Mouse (Mus musculus) MEL (cell line): Measurements from ENCODE around the gene Fbxl16.

Experiments used
- BHLHE40 ChIP-seq: IDR thresholded peaks from 2 replicates; pipeline ENCODE4 v1.6.1; 2012; ENCODE audit warnings: low read depth, mild to moderate bottlenecking, inconsistent platforms, low read length, improper control_type of control experiment, borderline replicate concordance
- CHD2 ChIP-seq: IDR thresholded peaks from 2 replicates; pipeline ENCODE4 v1.6.1; 2011; ENCODE audit warnings: low read length, improper control_type of control experiment
- CTCF ChIP-seq, 3 experiments: IDR thresholded peaks in 2 of 3; conservative IDR thresholded peaks in 1 of 3; 2 replicates each; pipeline ENCODE4 v1.5.1; 2011 to 2012; ENCODE audit warnings: low read length in 3 of 3, low read depth in 2 of 3, mild to moderate bottlenecking in 2 of 3, improper control_type of control experiment in 1 of 3, inconsistent platforms in 1 of 3, mixed read lengths in 1 of 3, moderate library complexity in 1 of 3; ENCODE audit not compliant: control insufficient read depth in 1 of 3, insufficient read depth in 1 of 3, poor library complexity in 1 of 3, severe bottlenecking in 1 of 3
- E2F4 ChIP-seq: IDR thresholded peaks from 2 replicates; pipeline ENCODE4 v1.6.1; 2011; ENCODE audit warnings: low read depth, low read length, improper control_type of control experiment, borderline replicate concordance
- EP300 ChIP-seq, 2 experiments: IDR thresholded peaks; 2 replicates each; pipeline ENCODE4 v1.6.1; 2011; ENCODE audit warnings: improper control_type of control experiment in 2 of 2, low read length in 2 of 2, low read depth in 1 of 2, mild to moderate bottlenecking in 1 of 2
- GATA1 ChIP-seq: IDR thresholded peaks from 2 replicates; pipeline ENCODE4 v1.6.1; 2011; ENCODE audit warnings: low read depth, low read length, improper control_type of control experiment
- KAT2A ChIP-seq: conservative IDR thresholded peaks from 2 replicates; pipeline ENCODE4 v1.6.1; 2012; ENCODE audit warnings: low read depth, low read length, improper control_type of control experiment, inconsistent platforms
- MAZ ChIP-seq: IDR thresholded peaks from 2 replicates; pipeline ENCODE4 v1.6.1; 2012; ENCODE audit warnings: low read depth, mild to moderate bottlenecking, inconsistent platforms, low read length, improper control_type of control experiment
- MXI1 ChIP-seq: IDR thresholded peaks from 2 replicates; pipeline ENCODE4 v1.6.1; 2011; ENCODE audit warnings: mild to moderate bottlenecking, low read depth, low read length, improper control_type of control experiment
- MYC ChIP-seq: IDR thresholded peaks from 2 replicates; pipeline ENCODE4 v1.6.1; 2011; ENCODE audit warnings: low read depth, mild to moderate bottlenecking, low read length, improper control_type of control experiment, moderate library complexity
- NELFE ChIP-seq: IDR thresholded peaks from 2 replicates; pipeline ENCODE4 v1.6.1; 2011; ENCODE audit warnings: low read depth, low read length, improper control_type of control experiment
- POLR2A ChIP-seq, 2 experiments: IDR thresholded peaks; 2 replicates each; pipeline ENCODE4 v1.6.1; 2011 to 2012; ENCODE audit warnings: low read length in 2 of 2, mild to moderate bottlenecking in 2 of 2, control low read depth in 1 of 2, improper control_type of control experiment in 1 of 2, low read depth in 1 of 2, moderate library complexity in 1 of 2; ENCODE audit not compliant: control insufficient read depth in 1 of 2, insufficient read depth in 1 of 2, poor library complexity in 1 of 2
- POLR2AphosphoS2 ChIP-seq: IDR thresholded peaks from 2 replicates; pipeline ENCODE4 v1.6.1; 2011; ENCODE audit warnings: low read length, improper control_type of control experiment
- ZNF384 ChIP-seq: IDR thresholded peaks from 2 replicates; pipeline ENCODE4 v1.6.1; 2012; ENCODE audit warnings: low read depth, mild to moderate bottlenecking, inconsistent platforms, low read length, improper control_type of control experiment

DNA sequence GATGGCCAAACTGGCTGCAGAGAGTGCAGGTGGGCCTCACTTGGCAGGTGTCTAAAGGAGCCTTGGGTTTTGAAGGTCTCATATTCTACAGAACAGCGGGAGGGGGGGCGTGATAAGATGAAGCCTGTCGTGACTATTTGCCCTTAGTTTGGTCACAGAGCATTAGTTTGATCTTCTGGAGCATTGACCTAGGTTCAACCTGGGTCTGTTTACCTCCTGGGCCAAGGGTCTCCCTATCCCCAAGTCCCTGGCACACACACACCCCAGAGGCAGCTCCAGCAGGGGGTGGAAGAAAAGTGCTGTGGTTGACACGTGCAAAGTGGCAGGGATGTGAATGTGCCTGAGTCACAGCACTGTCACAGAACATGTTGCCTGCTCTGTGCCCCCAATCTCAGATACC, 2.0 kb downstream of the Fbxl16 start:
- TF ChIP-seq GATA1 (no peak), E2F4 (no peak), CTCF (IDR thresholded peaks at IDR 0.05 in 2 of 3, conservative IDR thresholded peaks at IDR 0.05 in 1 of 3; ENCODE audit: control insufficient read depth in 1 of 3, insufficient read depth in 1 of 3, low read depth in 2 of 3, low read length in 3 of 3, poor library complexity in 1 of 3, severe bottlenecking in 1 of 3) (no peak), EP300 (IDR thresholded peaks at IDR 0.05; ENCODE audit: low read depth in 1 of 2, low read length in 2 of 2) (no peak), ZNF384 (no peak), KAT2A (no peak), POLR2AphosphoS2 (no peak), POLR2A (IDR thresholded peaks at IDR 0.05; ENCODE audit: control insufficient read depth in 1 of 2, insufficient read depth in 1 of 2, low read depth in 1 of 2, low read length in 2 of 2, poor library complexity in 1 of 2) (no peak), CHD2 (no peak), NELFE (no peak), BHLHE40 (no peak), MXI1 (no peak), MYC (no peak), MAZ (no peak)
